Mouse (Mus musculus): ENCODE measurements around the gene 4930519P11Rik. TPM values are rescaled to one million over a fixed set of nuclear protein-coding genes. Genes with fewer than 3 reads are reported as not detected.

Gene 4930519P11Rik
- polyA plus RNA-seq, 1 experiment from 2014 or later = not detected

- under 1% methylated on average over 47 of the region's 70 CpGs for WGBS (ENCODE audit: insufficient replicate concordance)
- Histone ChIP-seq H3K36me3 (replicated peaks) (peaks cover 19% of the 10 kb centered on the region), H3K4me2 (peak overlapping the region; percentile 96), H3K27me3 (no peaks in the 10 kb centered on the region), H3K27ac (replicated peaks) (peak overlapping the region; percentile 90), H3K9me3 (replicated peaks) (no peaks in the 10 kb centered on the region), H3K4me3 (replicated peaks) (peak overlapping the region; percentile 87), H3K9ac (peak overlapping the region; percentile 77), H3K4me1 (replicated peaks) (peaks cover 67% of the 10 kb centered on the region)
- ATAC-seq (ENCODE audit: insufficient read depth) = peak; percentile 84
These were observed 44.0 kb downstream of the 4930519P11Rik start for GRCm38 (mm10) chr2:154569071-154569748.

- Histone ChIP-seq H3K4me2 (peak overlapping the region; percentile 96), H3K9ac (peak overlapping the region; percentile 77), H3K27ac (replicated peaks) (peak overlapping the region; percentile 90), H3K4me1 (replicated peaks) (peaks cover 65% of the 10 kb centered on the region), H3K36me3 (replicated peaks) (peaks cover 26% of the 10 kb centered on the region), H3K4me3 (replicated peaks) (peak overlapping the region; percentile 87), H3K9me3 (replicated peaks) (no peaks in the 10 kb centered on the region), H3K27me3 (no peaks in the 10 kb centered on the region)
- 10% methylated on average over 10 of the region's 10 CpGs for WGBS (ENCODE audit: insufficient replicate concordance)
- ATAC-seq (ENCODE audit: insufficient read depth) = peak; percentile 9
These were observed 44.7 kb downstream of the 4930519P11Rik start for GRCm38 (mm10) chr2:154568329-154569070.

- Histone ChIP-seq H3K27ac (replicated peaks) (peak overlapping the region; percentile 90), H3K27me3 (no peaks in the 10 kb centered on the region), H3K36me3 (replicated peaks) (peaks cover 34% of the 10 kb centered on the region), H3K9ac (peak overlapping the region; percentile 77; the same call in 1 of the 2 replicates), H3K4me2 (peak overlapping the region; percentile 96), H3K9me3 (replicated peaks) (no peaks in the 10 kb centered on the region), H3K4me1 (replicated peaks) (peaks cover 65% of the 10 kb centered on the region), H3K4me3 (replicated peaks) (peak overlapping the region; percentile 87)
- 71% methylated on average over 2 of the region's 2 CpGs for WGBS (ENCODE audit: insufficient replicate concordance)
- ATAC-seq (ENCODE audit: insufficient read depth) = no peak
These were observed 45.5 kb downstream of the 4930519P11Rik start for GRCm38 (mm10) chr2:154567766-154568165.

GRCm38 (mm10) chr2:154566641-154567040 lies 46.6 kb downstream of the 4930519P11Rik start:
- no peak for ATAC-seq (ENCODE audit: insufficient read depth)
- peaks cover 64% of the 10 kb centered on the region for H3K4me1 ChIP-seq (replicated peaks)
- H3K27ac ChIP-seq (replicated peaks) = no peak overlapping the region
- H3K9me3 ChIP-seq (replicated peaks) = no peaks in the 10 kb centered on the region
- WGBS (ENCODE audit: insufficient replicate concordance) = 80% methylated on average over 8 of the region's 8 CpGs
- 0 out of 2 replicates have a peak overlapping the region, but pooled peaks have one; percentile 3 for H3K4me3 ChIP-seq (replicated peaks)
- peak overlapping the region; percentile 20 for H3K4me2 ChIP-seq
- H3K36me3 ChIP-seq (replicated peaks) = peaks cover 43% of the 10 kb centered on the region
- H3K9ac ChIP-seq = no peak overlapping the region
- no peaks in the 10 kb centered on the region for H3K27me3 ChIP-seq

GRCm38 (mm10) chr2:154565562-154565961 lies 47.7 kb downstream of the 4930519P11Rik start:
- Histone ChIP-seq H3K4me2 (no peak overlapping the region), H3K27ac (replicated peaks) (no peak overlapping the region), H3K4me1 (replicated peaks) (peaks cover 53% of the 10 kb centered on the region), H3K4me3 (replicated peaks) (no peak overlapping the region), H3K9ac (no peak overlapping the region), H3K27me3 (no peaks in the 10 kb centered on the region), H3K36me3 (replicated peaks) (peaks cover 54% of the 10 kb centered on the region), H3K9me3 (replicated peaks) (no peaks in the 10 kb centered on the region)
- no peak for ATAC-seq (ENCODE audit: insufficient read depth)
- WGBS (ENCODE audit: insufficient replicate concordance) = 81% methylated on average over 3 of the region's 3 CpGs

GRCm38 (mm10) chr2:154563612-154564170 lies 49.5 kb downstream of the 4930519P11Rik start:
- H3K4me2 ChIP-seq = no peak overlapping the region
- no peaks in the 10 kb centered on the region for H3K27me3 ChIP-seq
- H3K9ac ChIP-seq = no peak overlapping the region
- peaks cover 57% of the 10 kb centered on the region for H3K36me3 ChIP-seq (replicated peaks)
- H3K9me3 ChIP-seq (replicated peaks) = no peaks in the 10 kb centered on the region
- H3K27ac ChIP-seq (replicated peaks) = no peak overlapping the region
- ATAC-seq (ENCODE audit: insufficient read depth) = no peak
- 88% methylated on average over 22 of the region's 22 CpGs for WGBS (ENCODE audit: insufficient replicate concordance)
- H3K4me3 ChIP-seq (replicated peaks) = no peak overlapping the region
- peaks cover 52% of the 10 kb centered on the region for H3K4me1 ChIP-seq (replicated peaks)

Other genes with a start within 250 kb of the 4930519P11Rik start
- 12.6 and 12.8 TPM in 2 replicates for gene Cdk5rap1, start 240.4 kb downstream of the 4930519P11Rik start, polyA plus RNA-seq (2015; fragmentation: Nextera tagmentation; extraction: Ambion mirVana)
- 2.9 and 3.4 TPM in 2 replicates for gene Snta1, start 205.3 kb downstream of the 4930519P11Rik start, polyA plus RNA-seq (2015; fragmentation: Nextera tagmentation; extraction: Ambion mirVana)
- gene Cbfa2t2, start 177.0 kb downstream of the 4930519P11Rik start, polyA plus RNA-seq (2015; fragmentation: Nextera tagmentation; extraction: Ambion mirVana) = 6.7 and 8.3 TPM in 2 replicates
- 1.0 and 1.9 TPM in 2 replicates for gene 1700003F12Rik, start 66.4 kb downstream of the 4930519P11Rik start, polyA plus RNA-seq (2015; fragmentation: Nextera tagmentation; extraction: Ambion mirVana)
- gene Actl10, start 61.7 kb downstream of the 4930519P11Rik start, polyA plus RNA-seq (2015; fragmentation: Nextera tagmentation; extraction: Ambion mirVana) = 0.07 TPM in 1 of 2 replicates, not detected in the other
- gene Necab3, start 54.5 kb downstream of the 4930519P11Rik start, polyA plus RNA-seq (2015; fragmentation: Nextera tagmentation; extraction: Ambion mirVana) = 0.40 and 0.71 TPM in 2 replicates
- gene E2f1, start 43.5 kb downstream of the 4930519P11Rik start, polyA plus RNA-seq (2015; fragmentation: Nextera tagmentation; extraction: Ambion mirVana) = 19.2 and 23.9 TPM in 2 replicates
- 34.6 and 43.9 TPM in 2 replicates for gene Pxmp4, start 9.7 kb downstream of the 4930519P11Rik start, polyA plus RNA-seq (2015; fragmentation: Nextera tagmentation; extraction: Ambion mirVana)
- gene Zfp341, start 140 bp downstream of the 4930519P11Rik start, polyA plus RNA-seq (2015; fragmentation: Nextera tagmentation; extraction: Ambion mirVana) = 2.6 TPM in 2 replicates
- gene Chmp4b, start 38.3 kb upstream of the 4930519P11Rik start, polyA plus RNA-seq (2015; fragmentation: Nextera tagmentation; extraction: Ambion mirVana) = 11.7 and 13.9 TPM in 2 replicates
- gene Gm14214, start 156.6 kb upstream of the 4930519P11Rik start, polyA plus RNA-seq (2015; fragmentation: Nextera tagmentation; extraction: Ambion mirVana) = not detected in 2 replicates
- gene Raly, start 177.7 kb upstream of the 4930519P11Rik start, polyA plus RNA-seq (2015; fragmentation: Nextera tagmentation; extraction: Ambion mirVana) = 23.6 and 24.9 TPM in 2 replicates
- gene a, start 178.0 kb upstream of the 4930519P11Rik start, polyA plus RNA-seq (2015; fragmentation: Nextera tagmentation; extraction: Ambion mirVana) = 0.32 TPM in 1 of 2 replicates, not detected in the other

Measured in liver, embryonic 15.5 days (tissue).